Mouse (Mus musculus) urinary bladder, postnatal 25 days (tissue): ENCODE measurements around the gene Syt17.

Source experiments
- DNase-seq: peaks from one replicate; pipeline ENCODE4 v3.0.0; 2022; ENCODE audit warnings: low spot score

Gene Syt17

GRCm38 (mm10) chr7:118448134-118448967 is at the start of gene Syt17:
TSS of gene Syt17 (minus strand) at chr7:118448222.
- peak; percentile 76 for DNase-seq

GRCm38 (mm10) chr7:118494892-118495579 is 47.0 kb upstream of the Syt17 start:
- DNase-seq, result no peak

GRCm38 (mm10) chr7:118493892-118494291 is 45.9 kb upstream of the Syt17 start:
- DNase-seq, result no peak

DNA sequence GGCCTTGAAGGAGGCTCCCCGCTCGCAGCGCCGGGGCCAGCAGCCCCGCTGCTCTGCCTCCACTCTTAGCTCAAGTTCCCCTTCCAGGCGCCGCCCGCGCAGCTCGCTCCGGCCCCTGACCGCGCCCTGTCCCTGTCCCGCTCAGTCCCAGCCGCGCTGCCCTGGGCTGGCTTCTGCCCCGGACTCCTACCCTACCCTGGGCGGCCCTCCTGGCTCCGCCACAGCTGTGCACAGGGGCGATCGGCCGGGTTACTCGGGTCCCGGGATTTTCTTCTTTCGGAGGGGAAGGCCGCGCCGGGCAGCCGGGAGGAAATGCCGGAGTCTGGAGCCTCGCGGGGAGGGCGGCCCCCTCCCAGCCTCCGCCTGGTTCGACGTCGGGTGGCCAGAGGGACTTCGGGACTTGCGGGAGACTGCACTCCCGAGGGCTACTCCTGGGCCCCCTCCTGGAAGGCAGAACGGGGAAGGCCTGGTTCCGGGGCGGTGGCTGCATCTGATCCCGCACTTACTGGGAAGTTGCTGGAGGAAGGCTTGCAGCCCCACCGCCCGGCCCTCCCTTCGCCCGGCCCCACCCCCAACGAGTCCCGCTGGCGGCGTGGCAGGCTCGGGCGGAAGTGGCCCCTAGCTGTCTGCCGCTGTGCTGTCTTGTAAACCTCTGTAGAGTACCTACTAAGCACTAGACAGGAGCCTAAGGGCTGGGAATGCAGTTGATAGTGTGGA is 43.6 kb upstream of the Syt17 start, which contains the start of gene Itpripl2:
Itpripl2 (minus strand) TSS at position 545 of the 717 bp plus-strand sequence.
- peak; percentile 78 for DNase-seq

DNA sequence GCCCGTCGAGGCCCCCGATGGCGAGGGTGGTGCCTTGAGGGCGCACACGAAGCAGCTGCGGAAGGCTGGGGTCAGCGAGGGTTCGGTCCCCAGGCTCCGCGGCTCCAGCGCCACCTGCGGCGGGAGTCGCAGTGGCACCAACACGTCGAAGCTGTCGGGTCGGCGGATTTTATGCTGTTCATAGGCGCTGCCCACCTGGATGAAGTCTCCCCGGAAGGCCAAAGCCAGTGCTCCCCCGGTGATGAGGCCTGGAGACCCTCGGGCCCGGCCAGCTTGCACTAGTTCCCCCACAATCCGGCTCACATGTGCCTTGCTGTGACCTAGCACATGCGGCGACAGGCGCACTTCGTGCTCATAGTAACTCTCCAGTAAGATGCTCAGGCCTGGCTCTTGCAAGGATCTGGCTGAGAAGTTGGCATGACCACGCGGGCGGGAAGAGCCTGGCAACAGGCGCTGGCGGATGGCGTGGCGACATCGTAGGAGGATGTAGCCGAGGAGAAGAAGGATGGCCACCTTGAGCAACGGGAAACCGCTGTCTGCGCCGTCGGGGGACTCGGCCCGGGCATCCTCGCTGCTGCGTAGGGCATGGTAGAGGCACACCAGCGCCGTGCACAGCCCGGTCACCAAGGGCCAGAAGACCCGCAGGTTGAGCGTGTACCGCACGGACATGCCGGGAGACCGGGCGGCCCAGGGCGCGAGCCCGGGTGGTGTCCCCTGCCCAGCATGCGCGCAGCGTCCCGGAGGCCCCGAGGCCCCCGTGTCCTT is 42.8 kb upstream of the Syt17 start:
- no peak for DNase-seq

DNA sequence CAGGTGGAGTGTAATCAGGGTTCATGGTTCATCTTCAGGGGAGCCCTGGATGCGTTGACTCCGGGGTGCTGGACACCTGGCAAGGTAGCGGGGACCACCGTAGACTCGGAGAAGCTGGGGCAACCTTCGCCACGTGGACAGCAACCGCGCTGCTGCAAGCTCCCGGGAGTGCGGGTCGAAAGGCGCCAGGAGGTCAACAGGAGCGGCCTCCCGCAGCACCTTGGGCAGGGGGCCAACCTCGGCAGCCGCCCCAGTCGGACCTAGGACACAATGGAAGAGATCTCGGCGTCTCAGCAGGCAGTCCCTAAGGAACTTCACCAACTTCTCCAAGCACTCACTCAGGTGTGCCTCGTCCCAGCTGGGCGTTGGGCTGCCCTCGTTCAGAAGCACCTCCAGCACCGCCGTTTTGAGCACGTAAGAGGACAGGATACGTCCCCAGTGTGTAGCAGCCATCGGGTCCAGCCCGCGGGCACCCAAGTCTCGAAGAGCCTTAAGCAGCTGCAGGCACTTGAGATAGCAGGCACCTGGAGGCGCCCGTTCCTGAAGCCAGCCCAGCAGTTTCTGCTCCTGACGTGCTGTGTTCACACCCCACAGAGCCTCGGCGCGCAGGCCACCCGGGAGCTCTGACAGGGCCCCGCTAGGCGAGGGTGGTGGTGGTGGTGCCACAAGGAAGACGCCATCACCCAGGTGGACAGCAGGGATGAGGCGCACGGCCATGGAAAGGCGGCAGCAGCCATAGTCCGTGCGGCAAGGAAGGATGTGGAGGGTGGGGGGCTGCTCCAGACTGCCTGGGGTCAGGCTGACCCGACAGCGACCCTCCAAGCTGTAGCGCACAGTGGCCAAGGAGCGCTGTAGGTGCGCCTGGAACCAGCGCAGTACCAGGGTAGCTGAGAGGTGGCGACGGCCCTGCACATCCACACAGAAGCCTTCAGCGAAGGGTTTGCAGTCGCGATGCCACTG is 42.0 kb upstream of the Syt17 start:
- DNase-seq, result no peak

DNA sequence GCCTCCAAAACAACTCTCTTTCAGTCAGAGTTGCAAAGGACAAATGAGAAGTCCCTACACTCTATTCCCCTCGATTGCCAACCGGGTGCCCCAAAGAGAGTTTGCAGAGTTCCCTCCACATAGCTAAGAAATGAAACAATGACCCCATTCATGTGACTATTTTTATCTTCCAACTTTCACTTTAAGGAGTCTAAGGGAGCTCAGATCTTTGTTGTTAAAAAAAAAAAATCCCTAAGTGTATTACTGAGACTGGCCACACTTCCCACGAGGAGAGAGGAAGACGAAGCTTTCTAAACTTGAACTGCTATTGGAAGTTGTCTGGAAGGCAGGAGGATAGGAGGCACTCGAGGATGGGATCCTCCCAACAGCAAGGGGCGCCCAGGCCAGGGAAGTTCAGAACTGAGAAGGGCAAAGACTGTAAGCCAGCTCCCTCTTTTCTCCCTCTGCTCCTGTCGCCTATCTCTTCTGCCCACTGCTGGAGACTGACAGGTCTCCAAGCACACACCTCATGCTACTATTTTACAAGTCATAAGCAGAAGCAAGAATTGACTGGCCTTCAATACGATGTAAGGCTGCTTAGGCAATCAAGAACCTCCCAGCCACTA is 40.1 kb upstream of the Syt17 start:
- DNase-seq, result no peak

GRCm38 (mm10) chr7:118486917-118487316 is 38.9 kb upstream of the Syt17 start:
- DNase-seq, result no peak

DNA sequence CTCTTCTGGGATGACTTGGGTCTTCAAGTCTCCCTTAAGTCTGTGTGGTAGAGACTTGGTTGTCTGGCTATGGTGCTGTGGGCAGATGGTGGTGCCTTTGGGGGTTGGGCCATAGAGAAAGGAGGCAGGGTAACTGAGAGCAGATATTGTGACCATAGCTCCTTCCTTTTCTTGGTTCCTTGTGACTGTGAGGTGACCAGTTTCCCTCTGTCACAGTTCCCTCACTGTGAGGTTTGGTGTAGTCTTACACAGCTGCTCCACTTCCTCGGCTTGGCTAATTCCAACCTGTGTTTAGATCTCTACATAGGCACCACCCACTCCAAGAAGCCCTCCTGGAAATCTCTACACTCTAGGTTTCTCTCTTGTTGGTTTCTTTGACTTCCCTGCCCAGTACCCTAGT is 36.0 kb upstream of the Syt17 start:
- no peak for DNase-seq

GRCm38 (mm10) chr7:118482001-118482400 is 34.0 kb upstream of the Syt17 start:
- DNase-seq, result no peak

DNA sequence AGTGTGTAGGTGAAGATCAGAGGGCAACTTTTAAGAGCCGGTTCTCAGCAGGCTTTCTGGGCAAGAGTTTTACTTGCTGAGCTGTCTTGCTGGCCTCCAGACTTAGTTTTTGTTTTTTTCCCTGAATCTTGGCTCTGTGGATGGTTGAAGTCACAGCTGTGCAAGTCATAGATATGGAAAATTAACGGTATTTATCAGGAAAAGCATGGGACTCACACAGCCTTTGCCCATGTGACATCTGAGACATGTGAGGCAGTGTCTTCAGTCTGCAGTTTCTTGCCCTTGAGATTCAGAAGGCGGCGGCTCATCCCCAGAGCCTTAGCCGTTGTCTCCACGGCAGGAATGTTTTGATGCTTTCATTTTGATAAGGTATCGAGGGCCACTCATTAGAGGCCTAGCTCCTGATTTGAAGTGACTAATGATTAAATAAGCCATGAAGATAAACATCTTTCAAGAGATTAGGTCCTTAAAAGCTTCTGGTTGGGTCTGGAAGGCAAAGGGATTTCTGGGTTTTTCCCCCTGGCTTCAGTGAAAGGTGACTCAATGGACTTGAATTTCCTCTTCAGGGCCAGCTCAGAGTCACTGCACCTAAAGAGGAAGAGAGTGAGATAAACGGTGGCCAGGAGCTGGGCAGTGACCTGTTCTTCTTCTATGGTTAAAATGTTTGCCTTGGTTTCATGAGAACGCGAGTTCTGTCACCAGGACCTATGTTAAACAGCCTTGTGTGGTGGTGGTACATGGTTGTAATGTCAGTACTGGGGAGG is 33.2 kb upstream of the Syt17 start:
- no peak for DNase-seq

GRCm38 (mm10) chr7:118480160-118480709 is 32.2 kb upstream of the Syt17 start:
- DNase-seq, result no peak

GRCm38 (mm10) chr7:118478835-118479312 is 30.9 kb upstream of the Syt17 start:
- no peak for DNase-seq

DNA sequence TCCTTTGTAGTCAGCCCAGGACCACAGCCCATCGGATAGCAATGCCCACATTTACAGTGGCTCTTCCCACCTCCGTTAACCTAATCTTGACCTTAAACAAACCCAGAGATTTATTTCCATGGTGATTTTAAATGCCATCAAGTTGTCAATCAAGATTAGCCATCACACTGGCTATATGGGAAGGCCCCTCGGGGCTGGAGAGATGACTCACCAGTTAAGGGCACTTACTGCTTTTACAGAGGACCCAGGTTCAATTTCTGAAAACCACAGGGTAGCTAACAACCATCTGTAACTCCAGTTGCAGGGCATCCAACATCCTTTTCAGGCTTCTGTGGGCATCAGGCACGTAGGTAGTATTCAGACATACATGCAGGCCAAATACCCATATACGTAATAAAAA is 28.4 kb upstream of the Syt17 start:
- DNase-seq, result no peak

DNA sequence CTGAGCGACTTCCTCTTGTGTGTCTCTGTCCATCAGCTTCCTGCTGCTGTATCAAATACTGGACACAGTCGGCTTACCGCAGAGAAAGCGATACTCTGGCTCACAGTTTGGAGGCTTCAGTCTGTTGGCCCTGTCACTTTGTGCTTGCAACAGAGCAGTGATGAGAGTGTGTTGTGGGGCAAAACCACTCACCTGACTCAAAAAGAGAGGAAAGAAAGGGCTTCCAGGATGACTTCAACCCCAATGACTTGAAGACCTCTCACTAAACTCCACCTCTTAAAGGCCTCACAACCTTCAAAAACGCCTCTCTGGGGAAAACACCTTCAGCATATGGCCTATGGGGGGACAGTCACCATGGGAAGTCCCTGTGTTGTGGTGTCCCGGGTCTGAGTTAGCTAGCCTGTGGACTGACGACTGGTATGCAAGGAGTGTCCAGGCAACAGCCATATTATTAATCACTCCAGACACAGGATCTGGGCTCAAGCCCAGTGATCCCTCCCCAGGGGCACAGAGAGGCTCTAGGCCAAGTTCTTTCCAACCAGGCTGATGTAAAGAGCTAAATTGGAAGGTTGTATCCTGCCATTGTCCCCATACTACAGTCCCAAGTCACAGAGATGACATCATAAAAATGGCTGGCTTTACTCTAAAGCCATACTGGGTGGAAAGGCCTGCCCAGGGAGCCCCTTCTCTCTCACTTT is 27.1 kb upstream of the Syt17 start:
- DNase-seq, result no peak

DNA sequence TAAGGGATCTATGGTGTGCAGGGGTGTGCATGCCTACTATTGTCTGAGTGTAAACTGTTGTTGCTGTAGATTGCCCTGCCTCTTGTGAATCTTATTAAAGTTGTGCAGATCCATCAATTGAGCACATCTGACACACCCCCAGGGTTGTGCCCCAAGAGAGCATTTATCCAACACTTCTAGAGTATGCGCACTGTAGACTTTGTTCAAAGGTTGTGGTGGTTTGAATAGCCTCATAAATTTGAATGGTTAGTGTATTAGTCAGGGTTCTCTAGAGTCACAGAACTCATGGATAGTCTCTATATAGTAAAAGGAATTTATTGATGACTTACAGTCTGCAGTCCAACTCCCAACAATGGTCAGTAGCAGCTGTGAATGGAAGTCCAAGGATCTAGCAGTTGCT is 24.9 kb upstream of the Syt17 start:
- DNase-seq, result no peak

DNA sequence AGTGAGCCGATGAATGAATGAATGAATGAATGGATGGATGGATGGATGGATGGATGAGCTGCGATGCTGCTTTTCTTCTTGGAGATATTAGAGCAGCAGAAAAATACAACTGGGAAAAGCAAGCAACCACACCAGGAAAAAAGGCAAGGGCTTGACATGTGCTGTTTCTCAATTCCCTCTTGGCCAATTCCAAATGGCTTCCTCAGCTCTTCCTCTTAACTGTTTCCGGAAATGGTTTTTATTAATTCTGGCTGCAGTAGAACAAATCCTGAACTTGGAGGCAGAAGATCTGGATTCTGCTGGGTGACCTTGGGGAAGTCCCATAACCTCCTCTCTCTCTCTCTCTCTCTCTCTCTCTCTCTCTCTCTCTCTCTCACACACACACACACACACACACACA is 20.0 kb upstream of the Syt17 start:
- no peak for DNase-seq

DNA sequence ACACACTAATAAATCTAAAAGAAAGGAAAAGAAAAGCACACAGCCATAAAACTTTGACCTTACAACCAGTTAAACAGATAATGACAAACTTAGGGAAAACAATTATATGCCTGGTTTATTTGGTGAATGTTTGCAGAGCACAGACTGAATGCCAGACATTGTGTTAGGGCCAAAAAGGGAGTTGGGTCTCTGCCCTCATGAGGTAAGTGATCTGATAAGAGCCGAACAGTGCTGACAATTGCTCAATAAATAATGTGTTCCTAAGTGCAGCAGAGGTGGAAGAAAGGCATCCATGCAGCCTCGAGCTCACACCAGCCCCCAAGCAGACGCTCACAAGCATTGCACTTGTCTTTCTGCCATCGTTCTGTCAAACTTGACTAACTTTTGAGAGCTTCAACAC is 16.4 kb upstream of the Syt17 start:
- DNase-seq, result no peak
